Mouse (Mus musculus) myocyte (in vitro differentiated cells): ENCODE results near the gene Abcf2. TPM values are rescaled to one million over a fixed set of nuclear protein-coding genes. Genes with fewer than 3 reads are reported as not detected.

ENCODE experiments used
- H3K27me3 ChIP-seq: one replicate; pipeline ENCODE4 v1.6.1; 2011; ENCODE audit not compliant: control insufficient read depth, insufficient read depth, insufficient read length
- H3K36me3 ChIP-seq: one replicate; pipeline ENCODE4 v1.6.1; 2011; ENCODE audit not compliant: control insufficient read depth, insufficient read depth
- H3K4me2 ChIP-seq: one replicate; pipeline ENCODE4 v1.6.1; 2011; ENCODE audit warnings: low read depth, control low read depth
- H3K4me3 ChIP-seq: one replicate; pipeline ENCODE4 v1.5.1; 2011; ENCODE audit warnings: mild to moderate bottlenecking, control low read depth, moderate library complexity
- H3K79me2 ChIP-seq: one replicate; pipeline ENCODE4 v1.6.1; 2011; ENCODE audit not compliant: control insufficient read depth, insufficient read depth
- H3ac ChIP-seq: one replicate; pipeline ENCODE4 v1.6.1; 2011; ENCODE audit not compliant: control insufficient read depth, insufficient read length
- CEBPB ChIP-seq: IDR thresholded peaks from 2 replicates; pipeline ENCODE4 v1.6.1; 2011; ENCODE audit warnings: mild to moderate bottlenecking, moderate library complexity; ENCODE audit not compliant: poor library complexity, insufficient read depth, severe bottlenecking
- E2F4 ChIP-seq: IDR thresholded peaks from one replicate; pipeline ENCODE4 v1.6.1; 2011; ENCODE audit warnings: mild to moderate bottlenecking, control low read depth, moderate library complexity; ENCODE audit not compliant: insufficient read depth
- MAX ChIP-seq: IDR thresholded peaks from one replicate; pipeline ENCODE4 v1.6.1; 2011; ENCODE audit warnings: low read depth, mild to moderate bottlenecking, control low read depth
- MYOD1 ChIP-seq, 3 experiments: IDR thresholded peaks; one replicate each; pipeline ENCODE4 v1.6.1; 2011; ENCODE audit warnings: control low read depth in 2 of 3, low read depth in 2 of 3, mild to moderate bottlenecking in 2 of 3, moderate library complexity in 1 of 3; ENCODE audit not compliant: insufficient read length in 2 of 3, control insufficient read depth in 1 of 3
- MYOG ChIP-seq, 3 experiments: IDR thresholded peaks; one replicate each; pipeline ENCODE4 v1.6.1; 2011; ENCODE audit warnings: control low read depth in 2 of 3, low read depth in 2 of 3, mild to moderate bottlenecking in 2 of 3; ENCODE audit not compliant: insufficient read length in 2 of 3, control insufficient read depth in 1 of 3, insufficient read depth in 1 of 3
- POLR2A ChIP-seq: IDR thresholded peaks from one replicate; pipeline ENCODE4 v1.6.1; 2011; ENCODE audit warnings: low read depth, mild to moderate bottlenecking, control low read depth, moderate library complexity; ENCODE audit not compliant: insufficient read length
- POLR2AphosphoS2 ChIP-seq: IDR thresholded peaks from one replicate; pipeline ENCODE4 v1.6.1; 2011; ENCODE audit warnings: low read depth, control low read depth; ENCODE audit not compliant: insufficient read length
- REST ChIP-seq: IDR thresholded peaks from one replicate; pipeline ENCODE4 v1.6.1; 2011; ENCODE audit warnings: mild to moderate bottlenecking, control low read depth, moderate library complexity; ENCODE audit not compliant: insufficient read depth, insufficient read length
- SRF ChIP-seq: IDR thresholded peaks from one replicate; pipeline ENCODE4 v1.6.1; 2011; ENCODE audit warnings: low read depth; ENCODE audit not compliant: control insufficient read depth, insufficient read length
- TCF12 ChIP-seq: IDR thresholded peaks from one replicate; pipeline ENCODE4 v1.6.1; 2011; ENCODE audit warnings: mild to moderate bottlenecking, control low read depth; ENCODE audit not compliant: poor library complexity, insufficient read depth, severe bottlenecking
- TCF3 ChIP-seq: IDR thresholded peaks from one replicate; pipeline ENCODE4 v1.6.1; 2011; ENCODE audit warnings: low read depth, control low read depth; ENCODE audit not compliant: insufficient read length
- USF1 ChIP-seq: IDR thresholded peaks from one replicate; pipeline ENCODE4 v1.6.1; 2011; ENCODE audit warnings: low read depth, mild to moderate bottlenecking, control low read depth, moderate library complexity
- polyA plus RNA-seq: library from polyadenylated mRNA; unstranded; fragments of >200 nt; fragmentation: generic; extraction: Trizol; gene quantifications from one replicate; pipeline ENCODE4 v1.2.1, GENCODE M21; 2012; ENCODE audit warnings: missing spikeins

The Abcf2 gene
- polyA plus RNA-seq, 1 experiment, result 137 TPM

GRCm38 (mm10) chr5:24622386-24623040 is 45.2 kb upstream of the Abcf2 start:
- Histone ChIP-seq H3K36me3 (no peaks in the 10 kb centered on the region), H3K79me2 (no peaks in the 10 kb centered on the region), H3K4me3 (no peak overlapping the region), H3K27me3 (peaks cover 16% of the 10 kb centered on the region), H3ac (no peak overlapping the region), H3K4me2 (no peak overlapping the region)
- no peak for TF ChIP-seq POLR2A
- TF ChIP-seq CEBPB, result no peak
- no peak for TF ChIP-seq MAX
- no peak for TF ChIP-seq REST

- Histone ChIP-seq H3K27me3 (peaks cover 16% of the 10 kb centered on the region), H3ac (no peak overlapping the region), H3K36me3 (no peaks in the 10 kb centered on the region), H3K4me3 (no peak overlapping the region), H3K4me2 (no peak overlapping the region), H3K79me2 (no peaks in the 10 kb centered on the region)
- TF ChIP-seq CEBPB (no peak), SRF (no peak), TCF3 (no peak), REST (no peak), E2F4 (no peak), POLR2A (no peak), POLR2AphosphoS2 (no peak), USF1 (no peak), TCF12 (no peak), MAX (no peak), MYOG (IDR thresholded peaks at IDR 0.05; ENCODE audit: control insufficient read depth in 1 of 3, insufficient read depth in 1 of 3, insufficient read length in 2 of 3, low read depth in 2 of 3) (no peak), MYOD1 (IDR thresholded peaks at IDR 0.05; ENCODE audit: control insufficient read depth in 1 of 3, insufficient read length in 2 of 3, low read depth in 2 of 3) (no peak)
Measured at GRCm38 (mm10) chr5:24620626-24621025, 43.4 kb upstream of the Abcf2 start.

GRCm38 (mm10) chr5:24620116-24620515 is 42.8 kb upstream of the Abcf2 start:
- no peak for TF ChIP-seq SRF
- TF ChIP-seq MYOD1 (IDR thresholded peaks at IDR 0.05; ENCODE audit: control insufficient read depth in 1 of 3, insufficient read length in 2 of 3, low read depth in 2 of 3), result no peak
- TF ChIP-seq MAX, result no peak
- TF ChIP-seq E2F4, result no peak
- TF ChIP-seq POLR2A, result no peak
- TF ChIP-seq REST, result no peak
- Histone ChIP-seq H3K79me2 (no peaks in the 10 kb centered on the region), H3K4me2 (no peak overlapping the region)

GRCm38 (mm10) chr5:24618921-24619320 is 41.7 kb upstream of the Abcf2 start:
- no peak overlapping the region for H3K4me3 ChIP-seq
- no peak overlapping the region for H3ac ChIP-seq
- no peaks in the 10 kb centered on the region for H3K36me3 ChIP-seq
- H3K79me2 ChIP-seq, result no peaks in the 10 kb centered on the region
- peaks cover 9% of the 10 kb centered on the region for H3K27me3 ChIP-seq
- TF ChIP-seq CEBPB (no peak), MAX (no peak)
- no peak overlapping the region for H3K4me2 ChIP-seq

More at GRCm38 (mm10) chr5:24620116-24620515, 42.8 kb upstream of the Abcf2 start:
- no peak overlapping the region for H3ac ChIP-seq
- H3K36me3 ChIP-seq, result no peaks in the 10 kb centered on the region
- H3K27me3 ChIP-seq, result peaks cover 16% of the 10 kb centered on the region
- H3K4me3 ChIP-seq, result no peak overlapping the region

GRCm38 (mm10) chr5:24615097-24615496 is 37.8 kb upstream of the Abcf2 start:
- Histone ChIP-seq H3K4me3 (no peak overlapping the region), H3K4me2 (no peak overlapping the region), H3K36me3 (no peaks in the 10 kb centered on the region), H3K79me2 (no peaks in the 10 kb centered on the region), H3K27me3 (no peaks in the 10 kb centered on the region), H3ac (no peak overlapping the region)
- TF ChIP-seq REST (no peak), TCF3 (no peak), POLR2AphosphoS2 (no peak), SRF (no peak), USF1 (no peak), E2F4 (no peak), CEBPB (no peak), TCF12 (no peak), MYOD1 (IDR thresholded peaks at IDR 0.05; ENCODE audit: control insufficient read depth in 1 of 3, insufficient read length in 2 of 3, low read depth in 2 of 3) (no peak), MYOG (IDR thresholded peaks at IDR 0.05; ENCODE audit: control insufficient read depth in 1 of 3, insufficient read depth in 1 of 3, insufficient read length in 2 of 3, low read depth in 2 of 3) (no peak), POLR2A (no peak), MAX (no peak)
